Mouse (Mus musculus): ENCODE results near the gene Rwdd4a.

Gene Rwdd4a

GRCm38 (mm10) chr8:47533344-47534125 lies at the start of gene Rwdd4a, which contains the start of gene Trappc11:
TSS of gene Rwdd4a (plus strand) at chr8:47533664.
TSS of gene Trappc11 (minus strand) at chr8:47533470.
- DNase-seq (ENCODE audit: low spot score in 2 of 2): peak; percentile 92 to 93

DNA sequence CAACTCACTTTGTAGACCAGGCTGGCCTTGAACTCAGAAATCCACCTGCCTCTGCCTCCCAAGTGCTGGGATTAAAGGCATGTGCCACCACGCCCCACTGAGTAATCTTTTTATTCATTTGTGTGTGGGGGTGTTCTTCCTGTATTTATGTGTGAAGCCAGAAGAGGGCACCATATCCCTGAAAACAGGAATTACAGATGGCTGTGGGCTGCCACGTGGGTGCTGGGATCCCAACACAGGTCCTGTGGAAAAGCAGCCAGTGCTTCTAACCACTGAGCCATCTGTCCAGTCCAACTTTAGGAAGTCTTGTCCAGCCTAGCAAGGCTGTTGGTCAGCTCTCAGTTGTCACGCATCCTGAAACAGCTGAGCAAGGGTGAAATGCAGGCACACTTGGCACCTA lies 46.2 kb upstream of the Rwdd4a start:
- no peak for DNase-seq (ENCODE audit: low spot score in 2 of 2)

- DNase-seq (ENCODE audit: low spot score in 2 of 2): no peak
Observed at GRCm38 (mm10) chr8:47493106-47493505, 40.4 kb upstream of the Rwdd4a start.

GRCm38 (mm10) chr8:47494602-47495153 lies 38.8 kb upstream of the Rwdd4a start:
- no peak for DNase-seq (ENCODE audit: low spot score in 2 of 2)

DNA sequence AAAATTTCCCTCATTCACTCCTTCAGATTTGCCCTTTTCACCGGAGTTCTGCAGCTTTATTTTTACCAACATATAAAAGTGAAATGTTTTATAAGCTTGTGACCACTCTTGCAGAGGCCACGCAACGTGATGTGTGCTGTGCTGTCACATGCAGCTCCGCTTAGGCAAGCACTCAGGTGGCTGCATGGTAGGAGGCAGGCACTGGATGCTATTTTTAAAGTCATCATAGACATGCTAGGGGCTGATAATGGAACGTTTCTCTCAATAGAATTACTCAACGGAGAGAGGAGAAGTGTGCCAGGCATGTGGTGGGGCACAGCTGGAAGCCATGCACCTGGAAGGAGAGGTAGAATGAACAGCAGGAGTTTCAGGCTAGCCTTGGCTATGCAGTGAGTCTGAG lies 38.0 kb upstream of the Rwdd4a start:
- no peak for DNase-seq (ENCODE audit: low spot score in 2 of 2)

GRCm38 (mm10) chr8:47501994-47502393 lies 31.5 kb upstream of the Rwdd4a start:
- no peak for DNase-seq (ENCODE audit: low spot score in 2 of 2)

DNA sequence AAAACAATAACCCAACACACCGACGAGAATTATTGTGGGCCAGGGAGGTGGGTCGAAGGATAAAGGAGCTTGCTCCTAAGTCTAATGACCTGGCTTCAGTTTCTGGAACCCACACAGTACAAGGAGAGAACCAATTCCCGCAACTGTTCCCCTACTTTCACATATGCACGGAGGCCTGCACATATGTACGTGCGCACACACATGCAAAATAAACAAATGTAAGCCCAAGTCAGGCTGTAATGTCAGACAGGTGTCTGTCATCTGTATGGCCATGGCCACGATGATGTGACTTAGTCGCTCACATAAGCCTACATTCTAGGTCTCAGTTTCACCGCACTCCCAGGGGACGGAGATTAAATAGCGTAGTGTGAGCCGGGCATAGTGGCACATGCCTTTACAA lies 30.9 kb upstream of the Rwdd4a start:
- DNase-seq (ENCODE audit: low spot score in 2 of 2): no peak

GRCm38 (mm10) chr8:47505431-47505830 lies 28.0 kb upstream of the Rwdd4a start:
- DNase-seq (ENCODE audit: low spot score in 2 of 2): no peak

- DNase-seq (ENCODE audit: low spot score in 2 of 2): no peak
Observed at GRCm38 (mm10) chr8:47510930-47511329, 22.5 kb upstream of the Rwdd4a start.

- DNase-seq (ENCODE audit: low spot score in 2 of 2): no peak
Observed at GRCm38 (mm10) chr8:47513601-47514000, 19.9 kb upstream of the Rwdd4a start.

- DNase-seq (ENCODE audit: low spot score in 2 of 2): no peak
Observed at GRCm38 (mm10) chr8:47528094-47528493, 5.4 kb upstream of the Rwdd4a start.

DNA sequence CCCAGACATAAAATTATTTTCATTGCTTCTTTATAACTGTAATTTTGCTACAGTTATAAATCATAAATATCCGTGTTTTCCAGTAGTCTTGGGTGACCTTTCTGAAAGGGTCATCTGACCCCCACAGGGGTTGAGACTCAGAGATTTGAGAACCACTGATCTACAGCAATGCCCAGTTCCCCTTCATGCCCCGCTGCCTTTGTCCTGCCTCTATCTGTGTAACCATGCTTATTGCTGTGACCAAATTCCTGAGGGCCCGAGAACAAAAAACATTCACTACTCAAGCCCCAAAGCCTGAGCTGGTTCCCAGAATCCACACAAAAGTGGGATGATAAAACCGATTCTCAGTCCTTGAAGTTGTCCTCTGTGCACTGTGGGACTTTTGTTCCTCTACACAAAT lies 4.9 kb downstream of the Rwdd4a start:
- no peak for DNase-seq (ENCODE audit: low spot score in 2 of 2)

- DNase-seq (ENCODE audit: low spot score in 2 of 2): no peak
Observed at GRCm38 (mm10) chr8:47542746-47543145, 9.3 kb downstream of the Rwdd4a start.

DNA sequence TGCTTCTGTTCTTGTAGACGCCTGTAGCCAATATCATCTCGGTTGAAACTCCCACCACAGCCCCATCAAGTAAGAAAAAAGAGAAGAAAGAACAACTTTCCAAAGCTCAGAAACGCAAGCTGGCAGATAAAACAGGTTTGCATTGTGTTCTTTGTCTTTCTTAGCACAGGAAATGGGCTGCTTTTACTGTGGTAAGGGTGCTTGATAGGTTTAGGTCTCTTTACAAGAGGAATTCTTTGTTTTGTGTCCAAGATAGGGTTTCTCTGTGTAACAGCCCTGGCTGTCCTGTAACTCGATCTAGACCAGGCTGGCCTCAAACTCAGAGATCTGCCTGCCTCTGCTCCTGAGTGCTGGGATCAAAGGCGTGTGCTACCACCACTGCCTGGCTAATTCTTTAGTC lies 10.6 kb downstream of the Rwdd4a start:
- no peak for DNase-seq (ENCODE audit: low spot score in 2 of 2)

GRCm38 (mm10) chr8:47547102-47547501 lies 13.6 kb downstream of the Rwdd4a start:
- DNase-seq (ENCODE audit: low spot score in 2 of 2): no peak

GRCm38 (mm10) chr8:47553613-47554012 lies 20.1 kb downstream of the Rwdd4a start:
- no peak for DNase-seq (ENCODE audit: low spot score in 2 of 2)

GRCm38 (mm10) chr8:47556446-47556845 lies 23.0 kb downstream of the Rwdd4a start:
- no peak for DNase-seq (ENCODE audit: low spot score in 2 of 2)

GRCm38 (mm10) chr8:47558274-47558673 lies 24.8 kb downstream of the Rwdd4a start:
- no peak for DNase-seq (ENCODE audit: low spot score in 2 of 2)

DNA sequence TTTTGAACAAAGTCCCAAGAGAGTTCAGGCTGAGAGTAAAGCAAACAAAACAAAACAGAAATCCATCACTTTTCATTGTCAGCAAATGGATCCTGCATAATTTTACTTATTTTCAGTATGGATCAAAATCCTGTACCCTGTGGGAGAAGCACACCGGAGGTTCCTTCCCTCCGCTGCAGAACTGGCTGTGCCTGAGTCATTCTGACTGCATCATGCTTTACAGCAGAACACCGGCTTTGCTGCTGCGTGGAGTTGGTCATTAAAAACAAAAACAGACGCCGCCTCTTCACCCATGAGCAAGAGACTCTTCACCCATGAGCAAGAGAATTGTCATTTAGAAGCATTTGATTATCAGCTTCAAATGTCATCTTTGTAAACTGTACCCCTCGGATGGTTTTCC lies 27.3 kb downstream of the Rwdd4a start:
- DNase-seq (ENCODE audit: low spot score in 2 of 2): no peak

DNA sequence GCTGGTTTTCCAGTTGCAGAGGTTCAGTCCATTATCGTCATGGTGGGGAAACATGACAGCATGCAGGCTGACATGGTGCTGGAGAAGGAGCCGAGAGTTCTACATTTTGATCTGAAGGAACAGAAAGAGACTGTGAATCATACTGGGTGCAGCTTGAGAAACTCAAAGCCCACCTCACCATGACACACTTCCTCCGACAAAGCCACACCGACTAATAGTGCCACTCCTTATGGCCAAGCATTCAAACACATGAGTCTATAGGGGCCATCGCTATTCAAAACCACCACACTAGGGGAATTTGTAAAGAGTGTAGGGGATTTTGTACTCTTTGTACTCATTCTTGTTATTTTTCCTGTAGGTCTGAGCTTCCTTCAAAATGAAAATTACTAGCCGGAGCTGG lies 33.1 kb downstream of the Rwdd4a start:
- no peak for DNase-seq (ENCODE audit: low spot score in 2 of 2)

GRCm38 (mm10) chr8:47568098-47568497 lies 34.6 kb downstream of the Rwdd4a start:
- DNase-seq (ENCODE audit: low spot score in 2 of 2): no peak

DNA sequence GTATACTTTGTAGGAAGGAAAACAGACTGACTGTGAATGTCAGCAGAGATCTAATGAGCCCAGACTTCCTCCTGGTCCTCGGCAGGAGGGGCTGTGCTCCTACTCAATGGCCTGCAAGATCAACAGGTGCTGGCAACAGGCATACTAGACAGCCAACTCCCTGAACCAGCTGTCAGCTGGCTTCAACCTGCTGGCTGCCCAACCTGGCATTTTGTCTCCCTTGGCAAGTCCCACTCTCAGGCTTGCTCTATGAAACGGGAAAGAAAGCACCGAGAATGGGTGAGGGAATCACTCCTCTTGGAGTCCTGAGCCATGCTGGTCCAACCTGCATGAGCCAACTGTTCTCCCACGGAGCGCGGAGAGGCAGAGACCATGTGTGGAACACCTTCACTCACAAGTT lies 36.7 kb downstream of the Rwdd4a start:
- DNase-seq (ENCODE audit: low spot score in 2 of 2): no peak

GRCm38 (mm10) chr8:47573482-47573881 lies 40.0 kb downstream of the Rwdd4a start:
- DNase-seq (ENCODE audit: low spot score in 2 of 2): no peak

DNA sequence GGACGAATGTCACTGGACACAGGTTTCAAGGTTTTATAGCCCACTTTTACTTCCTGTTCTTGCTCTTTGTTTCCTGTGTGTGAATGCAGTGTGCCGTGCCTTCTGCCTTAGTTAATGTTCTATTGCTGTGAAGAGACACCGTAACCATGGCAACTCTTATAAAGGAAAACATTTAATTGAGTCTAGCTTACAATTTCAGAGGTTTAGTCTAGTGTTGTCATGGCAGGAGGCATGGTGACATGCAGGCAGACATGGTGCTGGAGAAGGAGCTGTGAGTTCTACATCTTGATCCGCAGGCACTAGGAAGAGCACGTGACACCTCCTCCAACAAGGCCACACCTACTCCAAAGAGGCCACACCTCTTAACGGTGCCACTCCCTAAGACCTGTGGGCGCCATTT lies 48.0 kb downstream of the Rwdd4a start:
- DNase-seq (ENCODE audit: low spot score in 2 of 2): no peak
